ENCODE assay signal across 8 mouse cellular contexts in the genomic region with DNA sequence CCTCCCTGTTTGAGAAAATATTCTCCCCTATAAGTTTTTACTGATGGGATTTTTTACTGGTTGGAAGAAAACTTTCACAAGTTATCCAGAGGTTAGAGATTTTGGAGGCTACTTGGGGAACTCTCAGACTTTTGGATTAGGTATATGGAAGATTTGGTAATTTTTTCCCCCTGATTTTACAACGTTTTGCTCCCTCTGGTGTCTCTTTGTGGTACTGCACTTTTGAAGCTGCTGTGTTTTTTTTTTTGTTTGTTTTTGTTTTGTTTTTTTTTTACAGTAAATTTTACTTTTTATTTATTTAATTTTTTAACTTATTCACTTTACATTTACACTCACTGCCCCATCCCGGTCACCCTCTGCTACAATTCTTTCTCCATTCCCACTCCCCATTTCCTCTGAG. TPM values are rescaled to one million over a fixed set of nuclear protein-coding genes. Genes with fewer than 3 reads are reported as not detected.
DNase-seq lines count a peak whose midpoint lies in the region; ATAC-seq lines count a peak whose summit lies in the region.
"Had no signal": no experiment of that assay in that cellular context is flagged by ENCODE, and none has a peak within 500 bp of the region (broad histone marks: within the 10 kb centered on the region; RNA-seq: fewer than 3 reads in every experiment).

No protein-coding gene starts in this region.

- ATAC-seq in hindbrain, embryonic 14.5 days (ENCODE audit: low FRiP score): no peak
- no peak for ATAC-seq in hindbrain, embryonic 16.5 days

- H3K4me2 ChIP-seq in hindbrain, embryonic 14.5 days (replicated peaks): no peak overlapping the region
- H3K4me2 ChIP-seq in hindbrain, embryonic 16.5 days (ENCODE audit: low read length): no peak overlapping the region
- H3K4me2 ChIP-seq: neural tube, embryonic 12.5 days had no signal

- no peak overlapping the region for H3K4me3 ChIP-seq in hindbrain, embryonic 14.5 days (replicated peaks; ENCODE audit: low read length)
- H3K4me3 ChIP-seq in hindbrain, embryonic 16.5 days (ENCODE audit: low read length): no peak overlapping the region
- H3K4me3 ChIP-seq in limb, embryonic 10.5 days: no peak overlapping the region
- H3K4me3 ChIP-seq: neural tube, embryonic 12.5 days had no signal

- DNase-seq in hindbrain, embryonic 14.5 days (ENCODE audit: low spot score): peak; percentile 58
- DNase-seq in right cerebral cortex, postnatal 14 days: peak; percentile 5
- no peak for DNase-seq in right cerebral cortex, postnatal 36 days (ENCODE audit: low spot score in 2 of 2)
- DNase-seq in adipocyte (ENCODE audit: low spot score): peak; percentile 50
- DNase-seq in retina, postnatal 1 day: peak; percentile 11
- DNase-seq in limb, embryonic 10.5 days (ENCODE audit: low spot score): no peak

- WGBS in hindbrain, embryonic 14.5 days: 39% methylated on average over 2 of the region's 2 CpGs
- 37% methylated on average over 2 of the region's 2 CpGs for WGBS in hindbrain, embryonic 16.5 days
- 39% methylated on average over 2 of the region's 2 CpGs for WGBS in limb, embryonic 10.5 days

- H3K4me1 ChIP-seq in hindbrain, embryonic 14.5 days (replicated peaks; ENCODE audit: control insufficient read depth, insufficient read depth, low read length): no peaks in the 10 kb centered on the region
- no peaks in the 10 kb centered on the region for H3K4me1 ChIP-seq in hindbrain, embryonic 16.5 days (ENCODE audit: control insufficient read depth, insufficient read depth, low read depth, low read length)
- no peaks in the 10 kb centered on the region for H3K4me1 ChIP-seq in limb, embryonic 10.5 days
- H3K4me1 ChIP-seq: neural tube, embryonic 12.5 days had no signal

- H3K27me3 ChIP-seq in hindbrain, embryonic 14.5 days (ENCODE audit: control insufficient read depth, insufficient read depth, low read length): no peaks in the 10 kb centered on the region
- H3K27me3 ChIP-seq in hindbrain, embryonic 16.5 days (replicated peaks; ENCODE audit: control insufficient read depth, insufficient read depth, low read length): no peaks in the 10 kb centered on the region
- no peaks in the 10 kb centered on the region for H3K27me3 ChIP-seq in limb, embryonic 10.5 days (ENCODE audit: low read depth, poor library complexity, severe bottlenecking)
- H3K27me3 ChIP-seq: neural tube, embryonic 12.5 days had no signal

- no peaks in the 10 kb centered on the region for H3K9me3 ChIP-seq in hindbrain, embryonic 14.5 days (ENCODE audit: control insufficient read depth, low read length)
- H3K9me3 ChIP-seq in hindbrain, embryonic 16.5 days (ENCODE audit: control insufficient read depth, low read length): no peaks in the 10 kb centered on the region
- H3K9me3 ChIP-seq in limb, embryonic 10.5 days (replicated peaks): no peaks in the 10 kb centered on the region
- H3K9me3 ChIP-seq: neural tube, embryonic 12.5 days had no signal

- no peaks in the 10 kb centered on the region for H3K36me3 ChIP-seq in hindbrain, embryonic 14.5 days (replicated peaks; ENCODE audit: control insufficient read depth, insufficient read depth)
- no peaks in the 10 kb centered on the region for H3K36me3 ChIP-seq in hindbrain, embryonic 16.5 days (ENCODE audit: control insufficient read depth, insufficient read depth, low read length)
- no peaks in the 10 kb centered on the region for H3K36me3 ChIP-seq in limb, embryonic 10.5 days
- H3K36me3 ChIP-seq: neural tube, embryonic 12.5 days had no signal

- H3K9ac ChIP-seq in hindbrain, embryonic 14.5 days: no peak overlapping the region
- no peak overlapping the region for H3K9ac ChIP-seq in hindbrain, embryonic 16.5 days (ENCODE audit: low read depth, low read length)
- H3K9ac ChIP-seq: neural tube, embryonic 12.5 days had no signal

- no peak overlapping the region for H3K27ac ChIP-seq in hindbrain, embryonic 14.5 days
- H3K27ac ChIP-seq in hindbrain, embryonic 16.5 days (ENCODE audit: low read depth, low read length): no peak overlapping the region
- H3K27ac ChIP-seq in limb, embryonic 10.5 days: no peak overlapping the region
- H3K27ac ChIP-seq: neural tube, embryonic 12.5 days had no signal

RNA-seq across cellular contexts. Expression of gene Zc3h12b, which starts 26.8 kb away (rescaled TPM):
- polyA plus RNA-seq in hindbrain, embryonic 14.5 days (2014; fragmentation: Nextera tagmentation; extraction: Ambion mirVana): 3.7 and 4.1 TPM in 2 replicates
- 2.6 and 3.7 TPM in 2 replicates for polyA plus RNA-seq in hindbrain, embryonic 16.5 days (2015; fragmentation: Nextera tagmentation; extraction: Ambion mirVana)
- polyA plus RNA-seq in limb, embryonic 10.5 days (2016; fragmentation: Nextera tagmentation; extraction: Ambion mirVana): 2.9 and 4.1 TPM in 2 replicates

Comparison
In these comparisons a context has a peak if more than half of its experiments do, and no peak if none do; other contexts are left out.
1. DNase-seq: peak in hindbrain, embryonic 14.5 days (single experiment), right cerebral cortex, postnatal 14 days (single experiment), adipocyte (single experiment) and retina, postnatal 1 day (single experiment); none in right cerebral cortex, postnatal 36 days (0 of 2) and limb, embryonic 10.5 days (single experiment).